Mouse (Mus musculus): ENCODE measurements around the gene Cdh1. TPM values are rescaled to one million over a fixed set of nuclear protein-coding genes. Genes with fewer than 3 reads are reported as not detected.
"Not testable (repeated sequence)": the region's sequence is repeated elsewhere in the genome, so short reads cannot be mapped to it uniquely, and the experiment has no call there.

The Cdh1 gene
- polyA plus RNA-seq, 1 experiment from 2014 or later, result 26.6 TPM

DNA sequence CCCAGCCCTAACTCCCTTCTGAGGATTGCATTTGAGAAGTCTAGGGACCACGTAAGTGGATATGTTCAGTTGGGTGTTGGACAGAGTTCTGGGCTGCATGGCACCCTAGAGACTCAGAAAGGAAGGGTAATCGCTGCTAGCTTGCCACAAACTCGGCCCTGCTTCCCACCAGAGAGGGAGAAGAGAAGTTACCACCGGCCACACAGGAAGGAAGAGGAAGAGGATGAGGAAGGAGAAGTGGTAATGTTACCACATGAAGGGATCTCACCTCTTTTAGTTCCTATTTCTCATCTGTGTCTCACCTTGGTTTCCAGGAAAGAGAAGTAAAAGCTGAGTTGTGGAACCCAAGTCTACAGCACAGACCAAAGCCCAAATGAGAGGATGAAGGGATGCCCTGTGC, 28.9 kb upstream of the Cdh1 start:
- Histone ChIP-seq H3K4me1 (peaks cover 5% of the 10 kb centered on the region; the same call in 1 of the 2 replicates), H3K27ac (no peak overlapping the region), H3K4me3 (no peak overlapping the region), H3K9ac (no peak overlapping the region), H3K4me2 (replicated peaks) (no peak overlapping the region), H3K9me3 (no peaks in the 10 kb centered on the region), H3K36me3 (no peaks in the 10 kb centered on the region), H3K27me3 (no peaks in the 10 kb centered on the region)
- ATAC-seq (ENCODE audit: insufficient number of reproducible peaks, insufficient read depth, low FRiP score, low TSS enrichment), result no peak
- WGBS, result 86% methylated on average over 4 of the region's 4 CpGs

- Histone ChIP-seq H3K9ac (no peak overlapping the region), H3K4me2 (replicated peaks) (no peak overlapping the region), H3K27me3 (no peaks in the 10 kb centered on the region), H3K36me3 (no peaks in the 10 kb centered on the region), H3K4me1 (peaks cover 5% of the 10 kb centered on the region; the same call in 1 of the 2 replicates), H3K27ac (no peak overlapping the region), H3K4me3 (no peak overlapping the region), H3K9me3 (no peaks in the 10 kb centered on the region)
- 26% methylated on average over 6 of the region's 6 CpGs for WGBS
- ATAC-seq (ENCODE audit: insufficient number of reproducible peaks, insufficient read depth, low FRiP score, low TSS enrichment), result no peak
These were observed 26.1 kb upstream of the Cdh1 start for GRCm38 (mm10) chr8:106576849-106577555.

DNA sequence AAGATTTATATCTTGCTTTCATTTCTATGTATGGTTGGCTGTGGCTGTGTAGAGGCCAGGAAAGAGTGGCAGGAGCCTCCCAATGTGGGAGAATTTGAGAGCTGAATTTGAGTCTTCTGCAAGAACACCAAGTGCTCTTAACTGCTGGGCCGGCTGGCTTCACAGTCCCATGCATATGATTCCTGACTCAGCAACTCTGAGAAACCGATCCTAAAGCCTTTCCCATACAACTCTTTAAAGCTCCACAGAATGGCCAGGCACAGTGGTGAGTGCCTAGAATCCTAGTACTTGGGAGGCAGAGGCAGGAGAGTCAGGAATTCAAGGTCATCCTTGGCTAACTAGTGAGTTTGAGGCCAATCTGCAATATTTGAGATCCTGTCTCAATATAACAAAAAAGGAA, 23.6 kb upstream of the Cdh1 start:
- Histone ChIP-seq H3K4me1 (peaks cover 5% of the 10 kb centered on the region; the same call in 1 of the 2 replicates), H3K9me3 (no peaks in the 10 kb centered on the region), H3K9ac (no peak overlapping the region), H3K4me3 (no peak overlapping the region), H3K27me3 (no peaks in the 10 kb centered on the region), H3K36me3 (no peaks in the 10 kb centered on the region), H3K4me2 (replicated peaks) (no peak overlapping the region), H3K27ac (no peak overlapping the region)
- no peak for ATAC-seq (ENCODE audit: insufficient number of reproducible peaks, insufficient read depth, low FRiP score, low TSS enrichment)
- WGBS, result 66% methylated on average over 2 of the region's 2 CpGs

DNA sequence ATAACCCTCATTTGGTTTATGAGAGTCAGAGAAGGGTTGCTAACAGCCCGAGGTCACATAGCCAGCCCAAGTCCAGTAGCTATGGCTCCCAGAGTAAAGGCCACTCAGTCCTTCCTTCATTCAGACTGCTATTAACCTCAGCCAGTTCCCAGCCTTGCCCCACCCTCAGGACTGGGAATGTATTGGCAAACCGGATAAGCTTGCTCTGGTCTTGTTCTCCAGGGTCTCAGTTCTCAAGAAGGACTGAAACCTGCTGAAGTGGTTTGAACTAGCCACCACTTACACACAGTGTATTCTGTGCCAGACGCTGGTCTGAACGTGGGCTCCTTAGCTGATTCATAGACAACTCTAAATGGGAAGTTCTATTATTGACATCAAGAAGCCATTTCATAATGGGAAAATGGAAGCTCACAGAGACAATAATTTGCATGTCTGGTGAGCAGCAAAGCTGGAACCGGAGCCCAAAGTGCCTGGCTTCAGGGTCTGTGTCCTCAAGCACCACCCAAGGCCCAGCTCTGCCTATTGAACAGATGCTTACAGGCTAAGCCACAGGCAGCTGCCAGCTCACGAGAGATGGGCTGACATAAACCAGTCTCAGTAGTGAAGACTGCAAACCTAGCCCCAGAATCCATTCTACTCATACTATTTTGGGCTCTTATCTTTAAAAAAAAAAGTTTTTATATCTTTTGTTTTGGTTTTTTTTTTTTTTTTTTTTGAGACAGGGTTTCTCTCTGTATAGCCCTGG, 21.6 kb upstream of the Cdh1 start:
- Histone ChIP-seq H3K4me3 (no peak overlapping the region), H3K4me2 (replicated peaks) (no peak overlapping the region), H3K36me3 (no peaks in the 10 kb centered on the region), H3K4me1 (peaks cover 5% of the 10 kb centered on the region; the same call in 1 of the 2 replicates), H3K27ac (no peak overlapping the region), H3K27me3 (no peaks in the 10 kb centered on the region), H3K9me3 (no peaks in the 10 kb centered on the region), H3K9ac (no peak overlapping the region)
- WGBS, result 66% methylated on average over 6 of the region's 6 CpGs
- ATAC-seq (ENCODE audit: insufficient number of reproducible peaks, insufficient read depth, low FRiP score, low TSS enrichment), result no peak

GRCm38 (mm10) chr8:106584942-106585670, 18.0 kb upstream of the Cdh1 start:
- no peaks in the 10 kb centered on the region for H3K27me3 ChIP-seq
- WGBS, result 78% methylated on average over 11 of the region's 11 CpGs
- H3K4me1 ChIP-seq, result no peaks in the 10 kb centered on the region
- no peak overlapping the region for H3K9ac ChIP-seq
- no peak overlapping the region for H3K4me2 ChIP-seq (replicated peaks)
- H3K4me3 ChIP-seq, result no peak overlapping the region
- H3K27ac ChIP-seq, result no peak overlapping the region
- no peaks in the 10 kb centered on the region for H3K9me3 ChIP-seq
- no peak for ATAC-seq (ENCODE audit: insufficient number of reproducible peaks, insufficient read depth, low FRiP score, low TSS enrichment)
- no peaks in the 10 kb centered on the region for H3K36me3 ChIP-seq

- Histone ChIP-seq H3K27ac (no peak overlapping the region), H3K4me3 (no peak overlapping the region), H3K9ac (no peak overlapping the region), H3K36me3 (no peaks in the 10 kb centered on the region), H3K27me3 (no peaks in the 10 kb centered on the region), H3K4me1 (no peaks in the 10 kb centered on the region), H3K4me2 (replicated peaks) (no peak overlapping the region), H3K9me3 (no peaks in the 10 kb centered on the region)
- WGBS, result 92% methylated on average over 3 of the region's 3 CpGs
- no peak for ATAC-seq (ENCODE audit: insufficient number of reproducible peaks, insufficient read depth, low FRiP score, low TSS enrichment)
These were observed 17.5 kb upstream of the Cdh1 start for GRCm38 (mm10) chr8:106585671-106586037.

DNA sequence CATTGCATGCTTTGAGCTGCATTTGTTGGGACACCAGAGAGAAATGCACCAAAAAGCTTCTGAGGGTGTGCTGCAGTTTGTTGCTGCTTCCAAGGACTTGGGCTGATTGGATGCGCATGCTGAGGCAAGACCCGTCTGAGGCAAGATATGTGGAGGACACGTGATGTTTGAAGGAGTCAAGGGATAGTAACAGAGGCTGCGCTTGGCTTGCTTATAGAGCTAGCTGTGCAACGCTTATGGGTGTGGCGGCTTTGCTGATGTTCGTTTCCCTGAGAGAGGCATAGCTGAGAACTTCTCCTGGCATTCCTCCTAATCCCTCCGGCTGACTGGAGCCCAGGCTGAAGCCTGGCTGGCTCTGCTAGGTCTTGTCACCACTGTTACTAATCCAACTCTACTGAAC, 16.3 kb upstream of the Cdh1 start:
- Histone ChIP-seq H3K4me1 (no peaks in the 10 kb centered on the region), H3K36me3 (no peaks in the 10 kb centered on the region), H3K27me3 (no peaks in the 10 kb centered on the region), H3K4me2 (replicated peaks) (no peak overlapping the region), H3K4me3 (no peak overlapping the region), H3K9ac (no peak overlapping the region), H3K27ac (no peak overlapping the region), H3K9me3 (no peaks in the 10 kb centered on the region)
- WGBS, result 86% methylated on average over 8 of the region's 8 CpGs
- ATAC-seq (ENCODE audit: insufficient number of reproducible peaks, insufficient read depth, low FRiP score, low TSS enrichment), result no peak

- Histone ChIP-seq H3K9ac (no peak overlapping the region), H3K9me3 (no peaks in the 10 kb centered on the region), H3K4me1 (no peaks in the 10 kb centered on the region), H3K27ac (no peak overlapping the region), H3K4me3 (no peak overlapping the region), H3K4me2 (replicated peaks) (no peak overlapping the region), H3K36me3 (no peaks in the 10 kb centered on the region), H3K27me3 (no peaks in the 10 kb centered on the region)
- 60% methylated on average over 3 of the region's 3 CpGs for WGBS
- ATAC-seq (ENCODE audit: insufficient number of reproducible peaks, insufficient read depth, low FRiP score, low TSS enrichment), result no peak
These were observed 14.4 kb upstream of the Cdh1 start for GRCm38 (mm10) chr8:106588443-106589431.

GRCm38 (mm10) chr8:106592458-106592857, 10.7 kb upstream of the Cdh1 start:
- no peak for ATAC-seq (ENCODE audit: insufficient number of reproducible peaks, insufficient read depth, low FRiP score, low TSS enrichment)
- Histone ChIP-seq H3K27ac (no peak overlapping the region), H3K4me2 (replicated peaks) (no peak overlapping the region), H3K4me3 (no peak overlapping the region), H3K9me3 (no peaks in the 10 kb centered on the region), H3K36me3 (no peaks in the 10 kb centered on the region), H3K27me3 (no peaks in the 10 kb centered on the region), H3K4me1 (no peaks in the 10 kb centered on the region), H3K9ac (no peak overlapping the region)
- WGBS, result 62% methylated on average over 3 of the region's 3 CpGs

DNA sequence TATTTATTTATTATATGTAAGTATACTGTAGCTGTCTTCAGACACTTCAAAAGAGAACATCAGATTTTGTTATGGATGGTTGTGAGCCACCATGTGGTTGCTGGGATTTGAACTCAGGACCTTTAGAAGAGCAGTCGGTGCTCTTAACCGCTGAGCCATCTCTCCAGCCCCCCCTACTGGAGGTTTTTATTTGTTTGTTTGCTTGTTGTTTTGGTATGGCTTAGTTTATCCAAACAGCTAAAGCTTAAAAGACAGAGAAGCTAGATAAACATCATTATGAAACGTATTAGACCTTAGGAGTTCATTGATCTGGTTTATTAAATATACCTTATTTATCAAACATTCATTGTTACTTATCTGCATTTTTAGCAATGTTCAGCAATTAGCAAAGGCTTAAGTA, 7.5 kb upstream of the Cdh1 start:
- not testable (repeated sequence) for ATAC-seq (ENCODE audit: insufficient number of reproducible peaks, insufficient read depth, low FRiP score, low TSS enrichment); H3K4me2 ChIP-seq (replicated peaks); H3K36me3 ChIP-seq; H3K27ac ChIP-seq; H3K27me3 ChIP-seq; H3K4me1 ChIP-seq; H3K9me3 ChIP-seq; H3K4me3 ChIP-seq; H3K9ac ChIP-seq
- 83% methylated on average over 3 of the region's 3 CpGs for WGBS

DNA sequence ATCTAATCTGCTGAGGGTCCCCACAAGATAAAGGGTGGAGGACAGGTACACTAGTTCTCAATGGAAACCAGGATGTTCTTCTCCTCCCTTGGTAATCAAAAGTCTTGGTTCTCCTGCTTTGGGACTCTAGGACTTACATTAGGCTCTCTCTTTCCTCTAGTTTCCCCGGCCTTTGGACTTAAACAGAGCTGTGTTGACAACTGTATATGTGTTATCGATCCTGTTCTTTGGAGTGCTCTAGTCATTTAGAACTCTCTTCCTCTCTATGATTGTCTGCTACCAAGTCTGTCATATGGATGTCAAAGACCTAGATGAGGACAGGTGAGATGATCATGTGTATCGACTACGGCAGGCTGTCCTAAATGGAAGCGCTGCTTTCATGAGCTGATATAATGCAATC, 6.1 kb upstream of the Cdh1 start:
- WGBS, result 92% methylated on average over 5 of the region's 5 CpGs
- H3K9me3 ChIP-seq, result no peaks in the 10 kb centered on the region
- H3K4me2 ChIP-seq (replicated peaks), result no peak overlapping the region
- no peaks in the 10 kb centered on the region for H3K4me1 ChIP-seq
- no peak overlapping the region for H3K4me3 ChIP-seq
- no peak for ATAC-seq (ENCODE audit: insufficient number of reproducible peaks, insufficient read depth, low FRiP score, low TSS enrichment)
- no peak overlapping the region for H3K27ac ChIP-seq
- no peak overlapping the region for H3K9ac ChIP-seq
- H3K27me3 ChIP-seq, result peaks cover 13% of the 10 kb centered on the region
- H3K36me3 ChIP-seq, result no peaks in the 10 kb centered on the region
